Mouse (Mus musculus): ENCODE data around the gene Stard9.

GRCm38 (mm10) chr2:120724176-120724575 lies 95.3 kb downstream of the Stard9 start:
- TF ChIP-seq MAX (IDR thresholded peaks at IDR 0.05) (no peak), CTCF (IDR thresholded peaks at IDR 0.05; ENCODE audit: control insufficient read depth, insufficient read depth, insufficient read length) (no peak), MYOG (IDR thresholded peaks at IDR 0.05; ENCODE audit: control insufficient read depth, extremely low read depth, insufficient read length) (no peak), MYOD1 (IDR thresholded peaks at IDR 0.05; ENCODE audit: control insufficient read depth, insufficient read length, low read depth) (no peak)

Measured in C2C12 (cell line).